Mouse (Mus musculus): Measurements from ENCODE around the gene Tmem141. TPM values are rescaled to one million over a fixed set of nuclear protein-coding genes. Genes with fewer than 3 reads are reported as not detected.
A peak's percentile ranks its signal among the peaks of the same experiment; 100 is the strongest.

Gene Tmem141
- polyA plus RNA-seq, 1 experiment from 2014 or later: 20.5 TPM

- no peaks in the 10 kb centered on the region for H3K9me3 ChIP-seq (ENCODE audit: control insufficient read depth, low read length)
- 91% methylated on average over 4 of the region's 4 CpGs for WGBS
- no peak overlapping the region for H3K27ac ChIP-seq (ENCODE audit: low read depth, low read length)
- DNase-seq (ENCODE audit: low spot score) (no peak), ATAC-seq (ENCODE audit: insufficient read depth, low FRiP score, low TSS enrichment) (no peak)
- H3K36me3 ChIP-seq (ENCODE audit: control insufficient read depth, insufficient read depth, low read length): no peaks in the 10 kb centered on the region
- no peaks in the 10 kb centered on the region for H3K4me1 ChIP-seq (ENCODE audit: control insufficient read depth, insufficient read depth, low read length)
- H3K27me3 ChIP-seq (ENCODE audit: control insufficient read depth, insufficient read depth, low read length): peaks cover 15% of the 10 kb centered on the region
- H3K4me3 ChIP-seq (ENCODE audit: low read depth, low read length): no peak overlapping the region
- H3K4me2 ChIP-seq (ENCODE audit: low read depth): peak overlapping the region; percentile 69; the same call in 1 of the 2 replicates
- no peak overlapping the region for H3K9ac ChIP-seq (ENCODE audit: low read length)
Observed at GRCm38 (mm10) chr2:25620852-25621228, 965 bp downstream of the Tmem141 start.

DNA sequence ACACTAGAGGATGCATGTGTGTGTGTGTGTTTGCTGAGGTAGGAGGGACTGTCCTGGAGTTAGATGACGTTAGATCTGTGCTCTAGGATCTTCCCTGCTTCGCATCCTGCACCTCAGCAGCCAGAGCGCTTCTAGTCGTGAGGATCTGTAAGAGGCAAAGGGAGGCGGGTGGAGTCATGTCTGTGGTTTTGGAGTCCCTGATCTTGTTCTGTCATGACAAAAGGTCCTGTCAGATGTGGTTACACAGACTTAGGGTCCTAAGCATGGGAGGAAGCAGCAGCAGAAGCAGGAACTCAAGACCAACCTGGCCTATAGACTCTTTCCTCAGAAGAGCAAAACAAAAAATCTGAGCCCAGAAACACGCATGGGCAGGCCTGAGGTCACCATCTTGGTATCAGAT is 1.4 kb downstream of the Tmem141 start:
- WGBS: 89% methylated on average over 6 of the region's 6 CpGs
- Histone ChIP-seq H3K9ac (ENCODE audit: low read length) (no peak overlapping the region), H3K9me3 (ENCODE audit: control insufficient read depth, low read length) (no peaks in the 10 kb centered on the region), H3K4me1 (ENCODE audit: control insufficient read depth, insufficient read depth, low read length) (no peaks in the 10 kb centered on the region), H3K4me3 (ENCODE audit: low read depth, low read length) (no peak overlapping the region), H3K36me3 (ENCODE audit: control insufficient read depth, insufficient read depth, low read length) (no peaks in the 10 kb centered on the region), H3K27me3 (ENCODE audit: control insufficient read depth, insufficient read depth, low read length) (peaks cover 19% of the 10 kb centered on the region), H3K27ac (ENCODE audit: low read depth, low read length) (no peak overlapping the region), H3K4me2 (ENCODE audit: low read depth) (no peak overlapping the region)
- DNase-seq (ENCODE audit: low spot score) (no peak), ATAC-seq (ENCODE audit: insufficient read depth, low FRiP score, low TSS enrichment) (no peak)

- Histone ChIP-seq H3K27ac (ENCODE audit: low read depth, low read length) (no peak within 1 kb of the TSS), H3K4me3 (ENCODE audit: low read depth, low read length) (no peak within 1 kb of the TSS), H3K36me3 (ENCODE audit: control insufficient read depth, insufficient read depth, low read length) (no peaks in the 10 kb centered on the region), H3K4me2 (ENCODE audit: low read depth) (no peak within 1 kb of the TSS), H3K9me3 (ENCODE audit: control insufficient read depth, low read length) (no peaks in the 10 kb centered on the region), H3K9ac (ENCODE audit: low read length) (no peak within 1 kb of the TSS), H3K4me1 (ENCODE audit: control insufficient read depth, insufficient read depth, low read length) (no peaks in the 10 kb centered on the region), H3K27me3 (ENCODE audit: control insufficient read depth, insufficient read depth, low read length) (peaks cover 22% of the 10 kb centered on the region)
- 76% methylated on average over 3 of the region's 3 CpGs for WGBS
- no peak for DNase-seq (ENCODE audit: low spot score)
- no peak for ATAC-seq (ENCODE audit: insufficient read depth, low FRiP score, low TSS enrichment)
Observed at GRCm38 (mm10) chr2:25617578-25617977, 4.2 kb downstream of the Tmem141 start, which contains the start of gene Ccdc183. Gene Ccdc183, minus strand, starts transcription at chr2:25617678.

DNA sequence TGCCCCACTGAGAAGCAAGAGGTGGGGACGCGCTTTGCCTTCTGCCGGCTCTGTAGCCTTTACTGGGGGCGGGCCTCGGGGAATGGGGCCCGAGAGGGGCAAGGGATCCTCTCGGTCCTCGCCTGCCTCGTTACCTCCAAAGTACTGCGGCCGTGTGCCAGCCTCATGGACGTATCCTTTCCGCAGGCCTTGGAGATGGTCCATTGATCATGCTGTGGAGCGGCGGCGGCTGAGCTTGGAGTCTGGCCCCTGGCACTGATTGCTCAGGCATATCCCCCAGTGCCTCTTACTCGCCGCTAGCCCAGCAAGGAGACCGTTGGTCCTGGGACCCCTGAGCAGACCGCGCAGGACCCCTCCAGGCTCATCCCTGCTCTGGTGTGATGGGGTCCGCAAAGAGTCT is 5.4 kb downstream of the Tmem141 start:
- Histone ChIP-seq H3K36me3 (ENCODE audit: control insufficient read depth, insufficient read depth, low read length) (no peaks in the 10 kb centered on the region), H3K27ac (ENCODE audit: low read depth, low read length) (no peak overlapping the region), H3K9ac (ENCODE audit: low read length) (no peak overlapping the region), H3K4me1 (ENCODE audit: control insufficient read depth, insufficient read depth, low read length) (no peaks in the 10 kb centered on the region), H3K4me2 (ENCODE audit: low read depth) (no peak overlapping the region), H3K9me3 (ENCODE audit: control insufficient read depth, low read length) (no peaks in the 10 kb centered on the region), H3K4me3 (ENCODE audit: low read depth, low read length) (no peak overlapping the region), H3K27me3 (ENCODE audit: control insufficient read depth, insufficient read depth, low read length) (peaks cover 24% of the 10 kb centered on the region)
- no peak for ATAC-seq (ENCODE audit: insufficient read depth, low FRiP score, low TSS enrichment)
- WGBS: 27% methylated on average over 20 of the region's 22 CpGs
- DNase-seq (ENCODE audit: low spot score): no peak

- no peak for DNase-seq (ENCODE audit: low spot score)
- Histone ChIP-seq H3K9me3 (ENCODE audit: control insufficient read depth, low read length) (no peaks in the 10 kb centered on the region), H3K4me3 (ENCODE audit: low read depth, low read length) (peak overlapping the region; percentile 99), H3K4me2 (ENCODE audit: low read depth) (peak overlapping the region; percentile 60), H3K27ac (ENCODE audit: low read depth, low read length) (no peak overlapping the region), H3K4me1 (ENCODE audit: control insufficient read depth, insufficient read depth, low read length) (peaks cover 5% of the 10 kb centered on the region; the same call in 1 of the 2 replicates), H3K27me3 (ENCODE audit: control insufficient read depth, insufficient read depth, low read length) (0 out of 2 replicates have a peak, but pooled peaks cover 2% of the 10 kb centered on the region), H3K36me3 (ENCODE audit: control insufficient read depth, insufficient read depth, low read length) (no peaks in the 10 kb centered on the region), H3K9ac (ENCODE audit: low read length) (peak overlapping the region; percentile 97)
- 63% methylated on average over 10 of the region's 10 CpGs for WGBS
- 0 out of 2 replicates have a peak, but pooled peaks have one; percentile 5 for ATAC-seq (ENCODE audit: insufficient read depth, low FRiP score, low TSS enrichment)
Observed at GRCm38 (mm10) chr2:25608671-25609070, 13.1 kb downstream of the Tmem141 start.

- Histone ChIP-seq H3K9ac (ENCODE audit: low read length) (peak within 1 kb of the TSS; percentile 97), H3K4me2 (ENCODE audit: low read depth) (peak within 1 kb of the TSS; percentile 60), H3K36me3 (ENCODE audit: control insufficient read depth, insufficient read depth, low read length) (no peaks in the 10 kb centered on the region), H3K4me3 (ENCODE audit: low read depth, low read length) (peak within 1 kb of the TSS; percentile 99), H3K9me3 (ENCODE audit: control insufficient read depth, low read length) (no peaks in the 10 kb centered on the region), H3K27me3 (ENCODE audit: control insufficient read depth, insufficient read depth, low read length) (0 out of 2 replicates have a peak, but pooled peaks cover 2% of the 10 kb centered on the region), H3K4me1 (ENCODE audit: control insufficient read depth, insufficient read depth, low read length) (peaks cover 5% of the 10 kb centered on the region; the same call in 1 of the 2 replicates), H3K27ac (ENCODE audit: low read depth, low read length) (peak within 1 kb of the TSS; percentile 90)
- DNase-seq (ENCODE audit: low spot score) (peak; percentile 93), ATAC-seq (ENCODE audit: insufficient read depth, low FRiP score, low TSS enrichment) (peak; percentile 88)
- WGBS: under 1% methylated on average over 79 of the region's 80 CpGs
Observed at GRCm38 (mm10) chr2:25607761-25608622, 13.8 kb downstream of the Tmem141 start, which contains the start of gene Rabl6. Gene Rabl6, minus strand, starts transcription at chr2:25608521.

GRCm38 (mm10) chr2:25602526-25602925 is 19.3 kb downstream of the Tmem141 start:
- no peak for DNase-seq (ENCODE audit: low spot score)
- Histone ChIP-seq H3K4me3 (ENCODE audit: low read depth, low read length) (no peak overlapping the region), H3K36me3 (ENCODE audit: control insufficient read depth, insufficient read depth, low read length) (peaks cover 18% of the 10 kb centered on the region), H3K9me3 (ENCODE audit: control insufficient read depth, low read length) (no peaks in the 10 kb centered on the region), H3K27ac (ENCODE audit: low read depth, low read length) (no peak overlapping the region), H3K4me2 (ENCODE audit: low read depth) (no peak overlapping the region), H3K27me3 (ENCODE audit: control insufficient read depth, insufficient read depth, low read length) (no peaks in the 10 kb centered on the region), H3K4me1 (ENCODE audit: control insufficient read depth, insufficient read depth, low read length) (peaks cover 5% of the 10 kb centered on the region; the same call in 1 of the 2 replicates), H3K9ac (ENCODE audit: low read length) (no peak overlapping the region)
- no peak for ATAC-seq (ENCODE audit: insufficient read depth, low FRiP score, low TSS enrichment)
- WGBS: 96% methylated on average over 5 of the region's 5 CpGs

DNA sequence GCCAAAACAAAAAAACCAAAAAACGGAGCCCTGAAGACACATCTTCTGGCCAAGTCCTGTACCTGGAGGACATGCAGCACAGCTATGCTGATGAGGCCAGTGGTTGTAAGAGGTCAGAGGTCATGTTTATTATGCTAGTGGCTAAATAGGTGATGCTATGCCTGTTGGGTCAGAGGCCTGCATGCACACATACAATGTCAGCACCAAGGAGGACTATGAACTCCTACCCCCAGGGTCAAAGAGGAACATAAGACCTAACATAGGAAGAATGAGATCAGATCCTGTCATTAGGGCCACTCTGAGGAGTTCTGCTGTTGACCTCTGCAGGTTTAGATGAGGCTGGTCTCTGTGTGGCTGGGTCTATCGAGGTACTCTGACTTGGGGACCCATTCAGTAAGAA is 21.8 kb downstream of the Tmem141 start:
- no peak overlapping the region for H3K4me3 ChIP-seq (ENCODE audit: low read depth, low read length)
- H3K9ac ChIP-seq (ENCODE audit: low read length): no peak overlapping the region
- no peak for DNase-seq (ENCODE audit: low spot score)
- no peak overlapping the region for H3K27ac ChIP-seq (ENCODE audit: low read depth, low read length)
- H3K36me3 ChIP-seq (ENCODE audit: control insufficient read depth, insufficient read depth, low read length): peaks cover 23% of the 10 kb centered on the region
- H3K4me2 ChIP-seq (ENCODE audit: low read depth): no peak overlapping the region
- no peaks in the 10 kb centered on the region for H3K4me1 ChIP-seq (ENCODE audit: control insufficient read depth, insufficient read depth, low read length)
- ATAC-seq (ENCODE audit: insufficient read depth, low FRiP score, low TSS enrichment): no peak
- no peaks in the 10 kb centered on the region for H3K9me3 ChIP-seq (ENCODE audit: control insufficient read depth, low read length)
- WGBS: 92% methylated on average over 2 of the region's 2 CpGs
- no peaks in the 10 kb centered on the region for H3K27me3 ChIP-seq (ENCODE audit: control insufficient read depth, insufficient read depth, low read length)

DNA sequence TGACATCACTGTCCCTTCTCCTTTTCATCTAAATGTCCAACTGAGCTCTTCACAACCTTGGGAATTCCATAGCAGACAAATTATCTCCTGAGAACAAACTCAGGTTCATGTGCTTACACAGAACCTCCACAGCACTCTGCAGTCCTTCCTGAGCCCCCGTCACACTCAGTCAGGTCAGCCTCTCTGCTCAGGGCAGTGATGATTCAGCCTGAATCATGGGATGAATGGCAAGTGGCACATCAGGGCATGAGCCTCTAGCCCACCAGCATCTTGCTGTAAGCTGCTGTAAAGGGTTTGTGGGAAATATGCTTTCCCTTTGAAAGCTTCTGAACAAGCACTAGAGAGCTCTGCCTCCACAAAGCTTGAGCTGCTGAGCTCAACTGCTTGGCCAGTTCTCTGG is 23.1 kb downstream of the Tmem141 start:
- Histone ChIP-seq H3K4me1 (ENCODE audit: control insufficient read depth, insufficient read depth, low read length) (no peaks in the 10 kb centered on the region), H3K27me3 (ENCODE audit: control insufficient read depth, insufficient read depth, low read length) (no peaks in the 10 kb centered on the region), H3K9ac (ENCODE audit: low read length) (no peak overlapping the region), H3K36me3 (ENCODE audit: control insufficient read depth, insufficient read depth, low read length) (peaks cover 23% of the 10 kb centered on the region), H3K4me3 (ENCODE audit: low read depth, low read length) (no peak overlapping the region), H3K9me3 (ENCODE audit: control insufficient read depth, low read length) (no peaks in the 10 kb centered on the region), H3K27ac (ENCODE audit: low read depth, low read length) (no peak overlapping the region), H3K4me2 (ENCODE audit: low read depth) (no peak overlapping the region)
- ATAC-seq (ENCODE audit: insufficient read depth, low FRiP score, low TSS enrichment) (no peak), DNase-seq (ENCODE audit: low spot score) (no peak)
- WGBS: 100% methylated on average over 1 of the region's 1 CpGs
